Mouse (Mus musculus): ENCODE measurements around the gene Zfp950. TPM values are rescaled to one million over a fixed set of nuclear protein-coding genes. Genes with fewer than 3 reads are reported as not detected.
"Not testable (repeated sequence)": the region's sequence is repeated elsewhere in the genome, so short reads cannot be mapped to it uniquely, and the experiment has no call there.

The Zfp950 gene
- polyA plus RNA-seq (2016; fragmentation: Nextera tagmentation; extraction: Ambion mirVana) = 16.8 and 17.4 TPM in 2 replicates

- 1% methylated on average over 18 of the region's 18 CpGs for WGBS (ENCODE audit: insufficient replicate concordance)
- no peaks in the 10 kb centered on the region for H3K27me3 ChIP-seq (replicated peaks)
Observed at GRCm38 (mm10) chr19:61140342-61141206, at the start of gene Zfp950. Gene Zfp950, minus strand, starts transcription at chr19:61140840.

GRCm38 (mm10) chr19:61183590-61183989 lies 43.0 kb upstream of the Zfp950 start, which contains the start of gene Gm6020:
Gene Gm6020, plus strand, starts transcription at chr19:61183890.
- ATAC-seq = not testable (repeated sequence)

More at GRCm38 (mm10) chr19:61140342-61141206, at the start of gene Zfp950:
- Histone ChIP-seq H3K27ac (peak within 1 kb of the TSS; percentile 78), H3K4me3 (peak within 1 kb of the TSS; percentile 71), H3K4me1 (peaks cover 26% of the 10 kb centered on the region), H3K4me2 (peak within 1 kb of the TSS; percentile 68), H3K9ac (peak within 1 kb of the TSS; percentile 77), H3K36me3 (peaks cover 3% of the 10 kb centered on the region), H3K9me3 (replicated peaks) (no peaks in the 10 kb centered on the region)
- peak; percentile 100 for ATAC-seq

GRCm38 (mm10) chr19:61175756-61176324 lies 35.2 kb upstream of the Zfp950 start, which contains the start of gene Gm7102:
Gene Gm7102, minus strand, starts transcription at chr19:61176309.
- H3K4me1 ChIP-seq = no peaks in the 10 kb centered on the region
- H3K27ac ChIP-seq = no peak within 1 kb of the TSS
- 28% methylated on average over 39 of the region's 39 CpGs for WGBS (ENCODE audit: insufficient replicate concordance)
- H3K27me3 ChIP-seq (replicated peaks) = peaks cover 13% of the 10 kb centered on the region
- peak within 1 kb of the TSS; percentile 32 for H3K4me3 ChIP-seq
- H3K36me3 ChIP-seq = no peaks in the 10 kb centered on the region
- H3K9me3 ChIP-seq (replicated peaks) = no peaks in the 10 kb centered on the region
- ATAC-seq = no peak
- no peak within 1 kb of the TSS for H3K9ac ChIP-seq
- peak within 1 kb of the TSS; percentile 56 for H3K4me2 ChIP-seq

More at GRCm38 (mm10) chr19:61183590-61183989, 43.0 kb upstream of the Zfp950 start, which contains the start of gene Gm6020:
- H3K27me3 ChIP-seq (replicated peaks); H3K9ac ChIP-seq; H3K27ac ChIP-seq; H3K36me3 ChIP-seq; H3K4me2 ChIP-seq; H3K4me3 ChIP-seq; H3K4me1 ChIP-seq; H3K9me3 ChIP-seq (replicated peaks): not testable (repeated sequence)
- 60% methylated on average over 2 of the region's 2 CpGs for WGBS (ENCODE audit: insufficient replicate concordance)

- WGBS (ENCODE audit: insufficient replicate concordance) = 2% methylated on average over 27 of the region's 27 CpGs
- H3K36me3 ChIP-seq = no peaks in the 10 kb centered on the region
- no peak overlapping the region for H3K27ac ChIP-seq
- ATAC-seq = peak; percentile 78
- H3K4me2 ChIP-seq = peak overlapping the region; percentile 82
- H3K4me1 ChIP-seq = peaks cover 9% of the 10 kb centered on the region; the same call in 1 of the 2 replicates
- peak overlapping the region; percentile 54 for H3K9ac ChIP-seq
- H3K4me3 ChIP-seq = peak overlapping the region; percentile 56
- H3K27me3 ChIP-seq (replicated peaks) = no peaks in the 10 kb centered on the region; the same call in 1 of the 2 replicates
- H3K9me3 ChIP-seq (replicated peaks) = 0 out of 2 replicates have a peak, but pooled peaks cover 3% of the 10 kb centered on the region
Observed at GRCm38 (mm10) chr19:61151701-61152420, 11.2 kb upstream of the Zfp950 start.

GRCm38 (mm10) chr19:61151372-61151700 lies 10.7 kb upstream of the Zfp950 start:
- H3K4me1 ChIP-seq = peaks cover 9% of the 10 kb centered on the region; the same call in 1 of the 2 replicates
- no peaks in the 10 kb centered on the region; the same call in 1 of the 2 replicates for H3K27me3 ChIP-seq (replicated peaks)
- peak overlapping the region; percentile 56 for H3K4me3 ChIP-seq
- H3K4me2 ChIP-seq = peak overlapping the region; percentile 82
- 8% methylated on average over 8 of the region's 8 CpGs for WGBS (ENCODE audit: insufficient replicate concordance)
- no peak overlapping the region for H3K27ac ChIP-seq
- H3K36me3 ChIP-seq = no peaks in the 10 kb centered on the region
- H3K9ac ChIP-seq = peak overlapping the region; percentile 54; the same call in 1 of the 2 replicates
- ATAC-seq = peak; percentile 86
- 0 out of 2 replicates have a peak, but pooled peaks cover 3% of the 10 kb centered on the region for H3K9me3 ChIP-seq (replicated peaks)

GRCm38 (mm10) chr19:61141299-61141698 lies 659 bp upstream of the Zfp950 start:
- Histone ChIP-seq H3K4me3 (peak overlapping the region; percentile 71), H3K27ac (peak overlapping the region; percentile 78; the same call in 1 of the 2 replicates), H3K27me3 (replicated peaks) (no peaks in the 10 kb centered on the region), H3K4me1 (peaks cover 26% of the 10 kb centered on the region), H3K9me3 (replicated peaks) (no peaks in the 10 kb centered on the region), H3K9ac (peak overlapping the region; percentile 77), H3K4me2 (peak overlapping the region; percentile 68), H3K36me3 (no peaks in the 10 kb centered on the region; the same call in 1 of the 2 replicates)
- WGBS (ENCODE audit: insufficient replicate concordance) = 25% methylated on average over 4 of the region's 4 CpGs
- no peak for ATAC-seq

- H3K36me3 ChIP-seq = peaks cover 10% of the 10 kb centered on the region
- no peaks in the 10 kb centered on the region for H3K27me3 ChIP-seq (replicated peaks)
- peaks cover 26% of the 10 kb centered on the region for H3K4me1 ChIP-seq
- ATAC-seq = no peak
- no peak overlapping the region for H3K4me3 ChIP-seq
- no peak overlapping the region for H3K27ac ChIP-seq
- H3K9me3 ChIP-seq (replicated peaks) = no peaks in the 10 kb centered on the region
- no peak overlapping the region for H3K9ac ChIP-seq
- no peak overlapping the region for H3K4me2 ChIP-seq
Observed at GRCm38 (mm10) chr19:61138655-61139054, 2.0 kb downstream of the Zfp950 start.

- H3K4me3 ChIP-seq = no peak overlapping the region
- WGBS (ENCODE audit: insufficient replicate concordance) = 81% methylated on average over 10 of the region's 10 CpGs
Observed at GRCm38 (mm10) chr19:61131096-61131495, 9.5 kb downstream of the Zfp950 start.

GRCm38 (mm10) chr19:61110184-61110583 lies 30.5 kb downstream of the Zfp950 start:
- no peak for ATAC-seq
- H3K27me3 ChIP-seq (replicated peaks) = no peaks in the 10 kb centered on the region
- no peak overlapping the region for H3K4me2 ChIP-seq
- H3K4me3 ChIP-seq = no peak overlapping the region
- 0 out of 2 replicates have a peak, but pooled peaks cover 7% of the 10 kb centered on the region for H3K9me3 ChIP-seq (replicated peaks)
- H3K9ac ChIP-seq = no peak overlapping the region
- WGBS (ENCODE audit: insufficient replicate concordance) = 34% methylated on average over 2 of the region's 2 CpGs
- no peaks in the 10 kb centered on the region for H3K4me1 ChIP-seq
- peaks cover 5% of the 10 kb centered on the region; the same call in 1 of the 2 replicates for H3K36me3 ChIP-seq
- no peak overlapping the region for H3K27ac ChIP-seq

More at GRCm38 (mm10) chr19:61131096-61131495, 9.5 kb downstream of the Zfp950 start:
- no peak for ATAC-seq
- no peaks in the 10 kb centered on the region for H3K27me3 ChIP-seq (replicated peaks)
- no peak overlapping the region for H3K9ac ChIP-seq
- H3K4me1 ChIP-seq = no peaks in the 10 kb centered on the region
- H3K4me2 ChIP-seq = no peak overlapping the region
- H3K36me3 ChIP-seq = peaks cover 37% of the 10 kb centered on the region
- no peak overlapping the region for H3K27ac ChIP-seq
- H3K9me3 ChIP-seq (replicated peaks) = no peaks in the 10 kb centered on the region

GRCm38 (mm10) chr19:61097764-61098163 lies 42.9 kb downstream of the Zfp950 start:
- H3K27ac ChIP-seq = no peak overlapping the region
- H3K4me2 ChIP-seq = no peak overlapping the region
- no peaks in the 10 kb centered on the region for H3K9me3 ChIP-seq (replicated peaks)
- ATAC-seq = no peak
- no peak overlapping the region for H3K4me3 ChIP-seq
- no peaks in the 10 kb centered on the region for H3K4me1 ChIP-seq
- H3K27me3 ChIP-seq (replicated peaks) = no peaks in the 10 kb centered on the region
- 19% methylated on average over 4 of the region's 4 CpGs for WGBS (ENCODE audit: insufficient replicate concordance)
- H3K9ac ChIP-seq = no peak overlapping the region
- no peaks in the 10 kb centered on the region for H3K36me3 ChIP-seq

- no peak overlapping the region for H3K4me2 ChIP-seq
Observed at GRCm38 (mm10) chr19:61096776-61097175, 43.9 kb downstream of the Zfp950 start.

More at GRCm38 (mm10) chr19:61096776-61097175, 43.9 kb downstream of the Zfp950 start:
- no peaks in the 10 kb centered on the region for H3K27me3 ChIP-seq (replicated peaks)
- 65% methylated on average over 2 of the region's 2 CpGs for WGBS (ENCODE audit: insufficient replicate concordance)
- H3K27ac ChIP-seq = no peak overlapping the region
- no peaks in the 10 kb centered on the region for H3K9me3 ChIP-seq (replicated peaks)
- H3K9ac ChIP-seq = no peak overlapping the region
- no peak for ATAC-seq
- no peaks in the 10 kb centered on the region for H3K36me3 ChIP-seq
- no peak overlapping the region for H3K4me3 ChIP-seq
- H3K4me1 ChIP-seq = no peaks in the 10 kb centered on the region

Measured in liver, embryonic 12.5 days (tissue).